Mouse (Mus musculus): ENCODE results near the gene Avpi1.

The Avpi1 gene

DNA sequence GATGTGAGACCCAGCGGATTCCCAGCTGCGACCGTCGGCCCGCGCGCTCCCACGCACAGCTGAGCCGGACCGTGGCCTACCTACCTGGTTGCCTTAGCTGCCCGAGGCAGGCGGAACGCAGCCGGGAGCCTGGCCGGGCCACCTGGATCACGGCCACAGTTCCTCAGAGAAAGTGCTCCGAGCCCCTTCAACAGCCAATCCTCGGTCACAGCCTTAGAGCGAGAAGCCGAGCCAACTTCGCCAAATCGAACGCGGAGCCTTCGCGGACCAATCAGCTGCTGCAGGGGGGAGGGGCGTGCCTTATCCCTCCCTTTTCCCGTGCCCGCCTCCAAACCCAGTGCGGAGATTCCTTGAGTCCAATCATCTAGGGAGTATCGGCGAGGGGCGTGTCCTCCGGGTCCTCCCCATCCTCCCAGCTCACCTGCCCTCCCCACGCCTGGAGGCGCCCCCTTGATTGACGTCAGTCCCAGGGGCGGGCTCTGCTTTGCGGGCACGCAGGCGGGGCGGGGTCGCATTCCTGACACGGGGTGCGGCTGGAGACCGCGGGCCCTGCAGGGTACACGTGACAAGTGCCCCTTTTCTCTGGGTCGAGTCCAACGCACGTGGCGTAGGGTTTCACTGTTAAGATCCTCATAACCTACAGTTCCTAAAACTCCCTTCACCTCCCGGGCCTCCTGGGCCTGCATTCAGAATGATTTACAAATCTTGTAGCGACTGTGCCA lies at the start of gene Avpi1:
TSS of gene Avpi1 (minus strand) at position 273 of the 722 bp plus-strand sequence.
- DNase-seq (ENCODE audit: low spot score in 2 of 2) = peak; percentile 99

- DNase-seq (ENCODE audit: low spot score in 2 of 2) = no peak
Observed at GRCm38 (mm10) chr19:42177461-42177860, 48.6 kb upstream of the Avpi1 start.

- DNase-seq (ENCODE audit: low spot score in 2 of 2) = no peak
Observed at GRCm38 (mm10) chr19:42176841-42177240, 48.0 kb upstream of the Avpi1 start.

DNA sequence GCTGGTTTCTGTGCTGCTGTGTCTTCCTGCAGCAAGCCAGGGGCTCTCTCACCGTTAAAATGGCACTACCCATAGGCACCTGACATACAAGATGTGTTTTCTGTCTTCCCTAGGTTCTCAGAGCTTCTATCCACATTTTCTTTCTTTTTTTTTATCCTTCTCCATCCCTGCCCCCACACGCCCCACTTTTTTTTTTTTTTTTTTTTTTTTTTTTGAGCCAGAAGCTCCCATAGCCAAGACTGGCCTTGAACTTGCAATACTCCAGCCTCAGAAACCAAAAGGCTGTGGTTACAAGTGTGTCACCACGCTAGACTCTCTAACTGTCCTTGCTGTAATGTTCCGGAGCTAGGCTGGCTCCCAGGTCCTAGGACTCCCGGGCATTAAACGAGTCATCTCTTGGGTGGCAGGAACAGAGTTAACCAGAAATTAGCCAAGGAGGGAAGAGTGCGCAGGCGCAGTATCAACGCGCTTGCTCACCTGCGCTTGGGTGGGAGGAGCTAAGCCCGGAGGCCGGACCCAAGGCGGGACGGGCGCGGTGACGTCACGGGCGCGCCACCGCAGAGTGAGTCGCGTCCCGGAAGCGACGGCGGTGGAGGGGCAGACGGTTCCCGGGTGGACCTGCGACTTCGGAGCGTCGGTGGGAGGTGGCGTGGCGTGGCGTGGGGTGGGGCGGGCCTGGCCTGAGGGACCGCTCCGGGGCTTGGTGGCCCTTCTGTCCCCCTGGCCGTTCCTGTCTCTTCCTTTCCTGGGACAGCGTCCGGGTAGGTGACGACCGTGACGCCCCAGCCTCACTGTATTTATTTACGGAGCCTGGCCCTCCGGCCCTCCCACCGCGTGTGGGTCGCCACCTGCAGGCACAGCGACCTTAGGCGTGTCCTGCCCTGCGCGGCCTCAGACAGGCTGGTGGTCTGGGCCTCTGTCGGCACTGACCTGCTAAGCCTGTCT lies 41.4 kb upstream of the Avpi1 start:
- DNase-seq (ENCODE audit: low spot score in 2 of 2) = peak; percentile 89 to 92

DNA sequence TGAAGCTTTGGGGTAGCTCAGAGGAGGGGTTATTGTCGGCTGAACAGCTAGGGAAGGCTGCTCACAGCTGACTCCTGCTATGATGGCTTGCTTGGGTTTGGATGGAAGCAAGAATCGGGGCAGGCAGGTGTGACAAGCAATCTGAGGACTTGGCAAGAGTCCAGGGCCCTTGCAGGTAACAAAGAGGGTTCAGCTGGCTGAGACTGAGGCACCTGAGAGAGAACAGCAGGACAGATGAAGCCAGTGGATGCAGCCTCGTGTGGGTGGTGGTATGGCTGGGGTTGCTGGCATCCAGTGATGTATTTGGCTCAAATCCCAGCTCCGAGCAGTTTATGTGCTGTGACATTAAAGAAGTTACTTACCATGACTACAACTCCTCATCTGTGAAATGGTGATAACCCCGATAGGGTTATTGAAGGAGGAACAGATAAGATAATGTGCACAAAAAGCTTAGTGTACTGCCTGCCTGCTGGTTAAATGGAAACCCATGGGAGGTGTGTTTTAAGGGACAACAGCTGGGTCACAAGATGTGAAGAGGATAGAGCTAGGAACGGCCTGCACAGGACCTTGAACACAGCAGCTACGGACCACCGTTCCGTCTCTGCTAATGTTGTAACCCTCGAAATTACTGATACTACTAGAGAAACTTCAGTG lies 40.6 kb upstream of the Avpi1 start:
- no peak for DNase-seq (ENCODE audit: low spot score in 2 of 2)

DNA sequence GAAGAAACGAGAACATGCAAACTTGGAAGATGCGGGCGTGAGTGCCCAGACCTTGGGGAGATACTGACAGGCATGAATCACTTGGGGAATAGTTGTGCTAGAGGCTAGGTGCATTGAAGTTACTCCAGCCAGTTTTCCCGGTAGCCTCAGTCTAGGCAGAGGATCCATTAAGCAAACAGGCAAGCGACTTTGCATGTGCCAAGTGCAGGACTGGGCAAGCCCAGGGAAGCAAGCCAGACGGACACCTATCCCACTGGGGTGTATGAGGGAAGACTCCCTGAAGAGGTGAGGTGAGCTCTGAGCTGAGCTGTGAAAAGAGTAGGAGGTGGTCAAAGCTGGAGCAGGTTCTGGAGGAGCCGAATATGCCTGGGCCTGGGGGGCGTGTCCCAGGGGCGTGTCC lies 38.6 kb upstream of the Avpi1 start:
- no peak for DNase-seq (ENCODE audit: low spot score in 2 of 2)

DNA sequence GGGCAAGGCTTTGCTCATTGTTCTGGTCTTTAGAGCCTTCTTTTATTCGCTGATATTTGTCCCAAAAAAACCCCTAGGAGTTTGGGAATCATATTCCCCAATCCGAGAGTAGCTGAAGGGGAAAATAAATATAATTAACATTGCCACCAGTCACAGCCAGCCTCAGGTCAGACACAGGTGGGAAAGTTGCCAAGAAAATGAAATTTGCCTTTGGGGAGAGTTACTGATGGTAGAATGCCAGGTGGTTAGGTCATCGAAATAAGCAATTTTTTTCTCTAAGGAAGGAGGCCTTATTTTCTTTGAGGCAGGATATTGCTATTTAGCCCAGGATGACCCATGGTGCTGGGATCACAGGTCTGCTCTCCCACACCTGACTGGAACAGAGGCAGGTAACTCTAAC lies 37.9 kb upstream of the Avpi1 start:
- no peak for DNase-seq (ENCODE audit: low spot score in 2 of 2)

- DNase-seq (ENCODE audit: low spot score in 2 of 2) = peak; percentile 69 to 71
Observed at GRCm38 (mm10) chr19:42166130-42166529, 37.3 kb upstream of the Avpi1 start.

DNA sequence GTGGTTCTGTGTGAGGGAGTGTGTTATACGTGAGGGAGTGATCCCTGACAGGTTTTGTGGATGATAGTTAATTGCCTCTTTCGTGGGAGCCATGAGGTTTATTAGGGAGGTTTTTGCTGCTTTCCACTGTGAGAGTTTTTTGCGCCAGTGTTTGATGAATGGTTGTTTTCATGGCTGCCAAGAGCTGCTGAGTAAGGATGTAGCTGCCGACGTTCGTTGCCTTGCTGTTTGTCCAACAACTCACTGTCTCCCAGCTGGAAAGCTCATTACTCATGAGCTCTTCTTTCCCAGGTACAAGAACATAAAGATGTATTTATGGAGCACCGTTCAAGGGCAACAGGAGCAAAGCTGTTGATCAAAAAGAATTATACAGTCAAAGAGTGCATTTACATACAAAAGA lies 35.3 kb upstream of the Avpi1 start:
- DNase-seq (ENCODE audit: low spot score in 2 of 2) = no peak

GRCm38 (mm10) chr19:42163764-42164163 lies 34.9 kb upstream of the Avpi1 start, which contains the start of gene Zfyve27:
TSS of gene Zfyve27 (plus strand) at chr19:42163951.
- DNase-seq (ENCODE audit: low spot score in 2 of 2) = no peak

- DNase-seq (ENCODE audit: low spot score in 2 of 2) = no peak
Observed at GRCm38 (mm10) chr19:42158246-42159017, 29.6 kb upstream of the Avpi1 start.

GRCm38 (mm10) chr19:42157493-42158237 lies 28.8 kb upstream of the Avpi1 start:
- DNase-seq (ENCODE audit: low spot score in 2 of 2) = no peak

DNA sequence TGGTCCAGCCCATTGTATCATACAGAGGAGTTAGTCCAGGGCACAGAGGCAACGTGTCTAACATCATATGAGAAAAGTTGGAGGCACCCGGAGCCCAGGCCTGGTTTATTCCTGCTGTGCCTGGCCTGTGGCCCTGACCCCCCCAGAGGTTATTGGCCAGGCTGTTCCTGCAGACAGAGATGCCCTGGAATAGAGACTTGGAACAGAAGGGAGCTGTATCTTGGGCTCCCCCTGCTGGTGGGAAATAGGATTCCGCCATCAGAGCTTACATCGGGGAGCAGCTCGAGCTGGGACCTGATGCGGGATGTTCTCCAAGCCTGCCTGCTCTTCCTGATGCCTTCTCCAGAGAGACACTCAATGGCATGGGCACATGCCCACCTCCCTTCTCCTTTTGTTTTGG lies 23.1 kb upstream of the Avpi1 start:
- peak; percentile 74 to 75 for DNase-seq (ENCODE audit: low spot score in 2 of 2)

GRCm38 (mm10) chr19:42148569-42148860 lies 19.7 kb upstream of the Avpi1 start:
- DNase-seq (ENCODE audit: low spot score in 2 of 2) = no peak

GRCm38 (mm10) chr19:42147769-42148568 lies 19.1 kb upstream of the Avpi1 start:
- DNase-seq (ENCODE audit: low spot score in 2 of 2) = peak; percentile 63 to 79

DNA sequence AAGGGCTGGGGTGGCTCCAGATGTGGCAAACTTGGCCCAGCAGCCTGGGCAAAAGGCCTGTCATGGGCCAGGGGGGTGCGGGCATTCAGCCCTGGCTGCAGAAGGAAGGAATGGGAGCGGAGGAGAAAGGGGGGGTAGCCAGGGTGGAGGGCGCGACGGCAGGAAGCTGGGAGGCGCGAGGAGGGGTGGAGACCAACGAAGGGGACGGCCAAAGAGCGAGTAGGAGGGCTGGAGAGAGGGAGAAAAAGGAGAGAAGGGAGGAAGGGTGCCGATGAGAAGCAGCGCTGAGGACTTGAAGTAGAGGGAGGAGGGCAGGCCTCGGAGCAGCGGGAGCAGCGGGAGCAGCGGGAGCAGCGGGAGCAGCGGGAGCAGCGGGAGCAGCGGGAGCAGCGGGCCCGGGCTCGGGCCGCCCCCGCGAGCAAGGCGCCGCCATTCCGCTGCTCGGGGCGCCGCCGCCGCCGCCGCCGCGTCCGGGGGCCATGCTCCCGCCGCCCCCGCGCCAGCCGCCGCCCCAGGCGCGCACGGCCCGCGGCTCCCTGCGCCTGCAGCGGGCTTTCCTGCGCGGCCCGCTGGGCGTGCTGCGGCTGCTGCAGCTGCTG lies 18.4 kb upstream of the Avpi1 start, which contains the start of gene Marveld1:
TSS of gene Marveld1 (plus strand) at position 231 of the 599 bp plus-strand sequence.
- DNase-seq (ENCODE audit: low spot score in 2 of 2) = no peak

DNA sequence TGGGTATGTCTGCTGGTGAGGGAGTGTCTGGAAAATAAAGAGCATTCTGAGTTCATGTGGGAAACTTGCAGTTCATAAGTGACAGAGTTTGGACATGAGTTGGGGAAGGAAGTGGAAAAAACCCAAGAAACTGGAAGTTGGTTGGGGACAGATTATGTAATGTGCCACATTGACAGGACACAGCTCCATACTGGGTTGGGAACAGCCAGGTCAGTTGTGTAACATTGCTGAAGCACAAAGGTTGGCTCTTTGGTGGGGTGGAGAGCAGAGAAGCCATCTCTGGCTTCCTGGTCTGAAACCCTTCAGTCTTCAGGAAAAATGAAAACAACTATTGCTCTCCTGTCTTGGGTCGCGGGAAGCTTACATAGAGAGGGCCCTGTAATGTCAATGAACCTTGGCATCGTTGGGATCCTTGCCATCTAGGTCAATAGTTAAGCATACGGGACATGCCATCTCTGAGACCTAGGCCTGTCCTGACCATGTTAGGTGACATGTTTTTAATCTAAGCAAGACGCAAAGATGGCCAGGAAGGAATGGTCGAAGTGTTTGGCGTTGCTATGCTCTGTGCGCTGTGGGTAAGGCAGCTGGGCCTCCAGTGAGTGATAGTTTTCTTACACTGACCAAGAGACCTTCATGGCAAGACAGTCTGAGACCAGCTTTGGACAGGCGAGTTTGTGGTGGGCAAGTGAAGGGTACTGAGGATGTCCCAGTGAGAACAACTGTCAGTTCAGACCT lies 17.6 kb upstream of the Avpi1 start:
- no peak for DNase-seq (ENCODE audit: low spot score in 2 of 2)

DNA sequence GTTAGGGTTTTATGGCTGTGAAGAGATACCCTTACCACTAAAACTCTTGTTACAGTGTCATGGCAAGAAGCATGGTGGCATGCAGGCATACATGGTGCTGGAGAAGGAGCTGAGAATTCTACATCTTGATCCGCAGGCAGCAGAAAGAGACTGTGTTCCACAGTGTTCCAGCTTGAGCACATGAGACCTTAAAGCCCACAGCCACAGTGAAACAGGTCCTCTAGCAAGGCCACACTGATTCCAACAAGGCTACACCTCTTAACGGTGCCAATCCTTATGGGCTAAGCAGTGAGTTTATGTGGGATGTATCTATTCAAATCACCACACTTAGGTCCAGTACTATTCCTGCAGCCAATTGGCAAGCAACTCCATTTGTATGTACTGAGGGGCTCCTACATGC lies 16.9 kb upstream of the Avpi1 start:
- DNase-seq (ENCODE audit: low spot score in 2 of 2) = no peak

DNA sequence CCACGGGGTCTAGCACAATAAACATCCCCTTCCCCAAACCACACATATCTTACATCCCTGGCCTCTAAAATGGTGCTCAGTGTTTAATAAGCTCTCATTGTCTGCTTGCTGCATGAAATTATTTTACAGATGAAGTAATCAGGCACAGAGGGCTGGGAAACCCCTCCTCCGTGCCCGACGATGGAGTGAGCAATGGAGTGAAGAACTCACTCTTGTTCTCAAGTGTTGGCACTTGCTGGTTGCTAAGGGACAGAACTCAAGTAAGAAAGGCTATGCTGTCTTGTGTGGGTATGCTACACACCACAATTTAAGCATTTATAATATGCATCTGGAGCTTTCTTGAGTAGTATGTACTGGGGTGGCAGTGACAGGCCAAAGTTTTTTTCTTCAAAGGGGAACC lies 16.4 kb upstream of the Avpi1 start:
- no peak for DNase-seq (ENCODE audit: low spot score in 2 of 2)

All from right cerebral cortex, postnatal 36 days (tissue).